Mouse (Mus musculus): Measurements from ENCODE around the gene Ethe1.

The Ethe1 gene

DNA sequence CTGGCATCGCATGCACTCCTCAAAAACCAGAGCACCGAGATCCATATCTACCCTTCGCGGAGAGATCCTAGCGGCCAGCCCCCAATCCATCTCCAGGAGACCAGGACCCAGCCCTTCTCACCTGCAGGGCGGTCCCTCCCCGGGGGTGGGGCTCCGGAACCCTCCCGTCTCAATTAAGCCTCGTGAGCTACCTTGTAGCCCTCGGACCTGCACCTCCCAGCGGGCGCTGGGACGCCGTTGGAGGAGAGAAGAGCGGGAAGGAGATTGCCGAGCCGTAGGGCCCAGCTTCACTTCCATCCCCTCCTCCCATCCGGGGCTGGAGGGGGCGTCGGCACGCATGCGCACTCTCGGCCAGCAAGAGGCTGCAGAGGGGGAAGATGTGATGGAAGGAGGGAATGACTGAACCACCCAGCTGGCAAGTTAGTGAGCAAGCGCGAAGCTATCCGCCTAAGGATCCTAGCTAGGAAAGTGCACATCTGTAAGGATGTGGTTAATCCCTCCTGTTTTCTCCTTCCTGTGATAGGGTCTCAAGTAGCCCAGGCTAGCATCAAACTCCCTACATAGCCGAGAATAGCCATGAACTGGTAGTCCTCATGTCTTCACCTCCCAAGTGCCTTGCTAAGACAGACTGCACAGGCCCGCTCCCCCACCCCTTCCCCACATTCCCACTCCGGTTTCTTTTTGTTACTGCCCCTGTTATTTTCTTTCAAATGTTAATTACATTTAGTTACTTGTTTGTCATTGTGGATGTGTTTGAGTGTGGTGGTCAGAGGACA lies at the start of gene Ethe1, which contains the start of gene Zfp575:
Gene Ethe1, plus strand, starts transcription at position 214 of the 776 bp plus-strand sequence.
Gene Zfp575, minus strand, starts transcription at position 312 of the 776 bp plus-strand sequence.
- peak; percentile 74 for DNase-seq

- no peak for DNase-seq
These were observed 49.8 kb upstream of the Ethe1 start for GRCm38 (mm10) chr7:24537591-24537990.

DNA sequence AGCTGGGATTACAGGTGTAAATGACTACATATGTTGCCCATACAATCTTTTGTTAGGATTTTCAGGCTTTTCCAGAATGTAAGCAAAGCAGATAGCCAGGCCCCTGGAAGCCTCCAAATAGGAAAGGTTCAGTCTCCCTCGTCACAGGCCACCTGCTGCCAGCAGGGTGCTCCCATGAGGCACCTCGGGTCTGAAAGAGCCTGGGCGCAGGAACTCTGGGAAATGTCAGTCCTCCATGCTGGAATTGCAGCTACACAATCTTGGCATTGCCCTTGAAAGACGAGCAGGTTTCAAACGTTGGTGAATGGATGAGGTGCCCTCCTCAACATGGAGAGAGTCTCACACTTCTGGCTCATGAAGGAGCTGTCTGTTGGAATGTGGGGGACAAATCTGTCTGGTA lies 49.2 kb upstream of the Ethe1 start:
- no peak for DNase-seq

- DNase-seq, result no peak
These were observed 48.6 kb upstream of the Ethe1 start for GRCm38 (mm10) chr7:24538701-24539100.

DNA sequence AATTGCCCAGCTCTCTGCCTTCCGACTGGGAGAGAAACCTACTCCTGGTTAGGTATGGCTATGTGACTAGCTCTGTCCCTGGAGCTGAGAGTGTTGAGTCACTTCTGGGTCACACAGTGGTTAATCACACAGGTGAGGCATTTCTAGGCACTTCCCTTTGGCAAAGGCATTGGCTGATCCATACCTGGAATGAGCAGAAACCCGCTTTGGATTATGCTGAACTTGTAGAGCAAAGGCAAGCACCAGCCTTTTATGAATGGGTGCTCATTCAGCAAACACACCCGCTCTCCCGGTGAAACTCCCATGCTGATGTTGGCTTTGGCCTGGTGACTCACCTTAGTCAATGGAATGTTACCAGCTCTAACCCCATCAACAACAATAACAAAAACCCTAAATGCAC lies 47.7 kb upstream of the Ethe1 start:
- DNase-seq, result no peak

DNA sequence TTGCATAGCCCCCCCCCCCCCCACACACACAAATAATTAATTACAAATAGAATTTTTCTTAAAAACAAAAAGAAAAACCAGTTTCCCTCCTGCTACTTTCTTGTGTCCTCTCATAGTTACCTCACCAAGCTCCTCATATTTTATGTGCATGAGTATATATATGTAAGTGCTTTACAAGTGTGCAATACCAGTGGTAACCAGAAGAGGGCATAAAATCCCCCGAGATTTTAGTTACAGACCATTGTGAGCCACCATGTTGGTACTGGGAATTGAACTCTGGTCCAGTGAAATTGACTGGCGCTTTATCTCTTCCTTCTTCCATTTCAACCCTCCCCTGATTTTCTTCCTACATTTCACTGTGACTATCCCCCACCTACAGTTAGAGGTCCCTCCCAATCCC lies 42.8 kb upstream of the Ethe1 start:
- DNase-seq, result no peak

DNA sequence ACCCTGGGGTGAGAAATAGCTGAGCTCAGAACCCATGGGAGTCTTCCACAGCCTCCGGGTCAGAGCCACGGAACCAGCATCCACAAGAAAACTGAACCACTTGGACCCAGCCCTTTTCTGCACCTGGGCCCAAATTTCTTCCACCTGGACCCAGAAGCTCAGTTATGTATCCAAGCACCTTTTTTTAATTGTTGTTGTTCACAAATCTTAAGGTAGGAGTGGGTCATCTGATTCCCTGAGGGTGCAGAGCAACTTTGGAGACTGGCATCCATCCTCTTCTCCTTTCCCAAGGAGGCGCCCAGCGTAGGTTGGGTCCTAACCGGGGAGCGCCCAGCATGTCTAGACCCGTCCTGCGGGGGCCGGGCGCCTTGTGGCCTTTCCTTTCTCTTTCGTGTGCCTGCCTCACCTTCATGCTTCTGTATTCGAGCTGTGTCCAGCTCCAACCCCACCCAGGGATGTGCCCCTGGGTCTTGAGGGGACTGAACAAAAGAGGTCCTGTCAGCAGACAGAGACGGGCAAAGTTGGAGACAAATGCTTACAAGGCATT lies 41.2 kb upstream of the Ethe1 start, which contains the start of the genes Pinlyp and Xrcc1:
Gene Pinlyp, minus strand, starts transcription at position 51 of the 547 bp plus-strand sequence.
Gene Xrcc1, plus strand, starts transcription at position 222 of the 547 bp plus-strand sequence.
- peak; percentile 21 for DNase-seq

DNA sequence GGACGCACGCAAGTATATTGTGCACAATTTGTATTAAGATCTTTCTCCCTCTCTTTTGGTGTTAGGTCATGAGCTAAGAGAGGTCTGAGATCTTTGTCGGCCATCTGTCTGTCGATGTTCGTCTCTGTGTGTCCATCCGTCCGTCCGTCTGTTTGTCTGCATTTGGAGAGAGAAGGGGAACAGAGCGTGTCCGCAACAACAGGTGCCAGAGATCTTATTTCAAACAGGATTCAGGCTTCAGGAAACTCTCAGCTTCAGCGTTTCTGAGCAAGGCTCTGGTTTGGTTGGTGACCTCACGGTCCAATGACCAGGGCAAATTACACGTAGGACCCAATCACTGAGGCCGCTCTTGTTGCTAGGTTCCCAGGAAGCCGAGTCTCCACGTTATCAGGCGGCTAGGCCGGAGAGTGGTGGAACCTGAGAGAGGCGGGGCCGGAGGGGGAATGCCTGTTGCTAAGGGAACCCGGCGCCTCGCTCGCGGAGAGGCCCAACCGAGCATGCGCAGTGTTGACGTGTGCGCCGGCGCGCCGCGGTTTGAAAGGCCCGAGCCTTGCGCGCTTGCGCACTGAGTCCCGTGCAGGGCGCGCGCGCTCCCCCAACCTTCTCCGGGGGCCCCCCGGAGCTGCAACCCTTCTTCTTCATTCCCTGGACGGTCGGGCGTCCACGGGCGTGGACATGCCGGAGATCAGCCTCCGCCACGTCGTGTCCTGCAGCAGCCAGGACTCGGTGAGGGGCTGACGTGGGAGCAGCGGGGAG lies 40.5 kb upstream of the Ethe1 start:
- peak; percentile 98 for DNase-seq

DNA sequence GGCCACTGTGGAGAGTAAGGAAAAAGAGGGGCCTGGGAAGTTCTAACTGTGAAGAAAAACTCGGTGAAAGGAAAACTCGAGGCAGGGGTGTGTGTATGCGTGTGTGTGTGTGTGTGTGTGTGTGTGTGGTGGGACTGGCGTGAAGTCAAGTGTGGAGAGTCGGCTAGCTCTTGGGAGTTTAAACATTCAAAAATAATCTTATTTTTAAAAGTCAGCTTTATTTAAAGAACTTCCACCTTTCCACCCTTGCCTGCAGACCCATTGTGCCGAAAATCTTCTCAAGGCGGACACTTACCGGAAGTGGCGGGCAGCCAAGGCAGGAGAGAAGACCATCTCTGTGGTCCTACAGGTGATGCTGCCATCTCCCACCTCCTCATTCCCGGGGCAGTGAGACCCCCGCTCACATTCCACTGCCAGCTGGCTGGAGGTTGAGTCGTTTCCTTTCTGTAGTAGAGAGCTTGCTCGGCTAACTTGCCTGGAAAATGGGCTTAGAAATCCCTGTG lies 39.8 kb upstream of the Ethe1 start:
- DNase-seq, result no peak

DNA sequence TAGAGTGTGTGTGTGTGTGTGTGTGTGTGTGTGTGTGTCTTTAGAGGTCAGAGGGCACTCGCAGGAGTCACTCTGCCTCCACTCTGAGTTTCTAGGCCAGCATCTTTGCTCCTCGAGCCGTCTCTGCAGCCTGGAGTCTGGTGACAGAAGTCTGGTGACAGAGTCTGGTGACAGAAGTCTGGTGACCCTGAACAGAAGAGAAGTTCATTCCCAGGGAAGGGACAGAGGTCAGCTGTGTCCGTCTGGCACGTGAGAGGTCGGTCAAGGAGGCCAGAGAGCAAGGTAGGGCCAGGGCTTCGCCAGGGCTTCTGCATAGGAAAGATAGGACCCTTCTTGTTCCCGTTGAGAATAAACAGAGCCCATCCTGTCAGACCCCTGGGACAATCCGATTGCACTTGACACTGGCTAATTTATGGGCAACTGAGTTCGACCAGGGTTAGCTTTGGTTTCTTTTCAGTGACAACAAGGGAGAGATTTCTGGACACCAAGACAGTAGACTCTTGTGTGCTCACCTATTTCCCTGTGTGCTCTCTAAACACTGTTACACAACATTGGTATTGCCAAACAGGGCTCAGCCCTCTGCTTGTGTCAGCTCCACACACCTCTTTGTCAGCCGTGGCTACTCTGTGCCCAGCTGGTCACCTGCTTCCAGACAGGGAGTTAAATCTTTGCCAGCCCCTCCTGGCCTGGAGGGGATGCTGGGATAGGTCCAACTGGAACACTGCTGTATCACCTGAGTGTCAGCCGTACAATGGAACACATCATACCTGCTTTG lies 35.2 kb upstream of the Ethe1 start:
- DNase-seq, result no peak

DNA sequence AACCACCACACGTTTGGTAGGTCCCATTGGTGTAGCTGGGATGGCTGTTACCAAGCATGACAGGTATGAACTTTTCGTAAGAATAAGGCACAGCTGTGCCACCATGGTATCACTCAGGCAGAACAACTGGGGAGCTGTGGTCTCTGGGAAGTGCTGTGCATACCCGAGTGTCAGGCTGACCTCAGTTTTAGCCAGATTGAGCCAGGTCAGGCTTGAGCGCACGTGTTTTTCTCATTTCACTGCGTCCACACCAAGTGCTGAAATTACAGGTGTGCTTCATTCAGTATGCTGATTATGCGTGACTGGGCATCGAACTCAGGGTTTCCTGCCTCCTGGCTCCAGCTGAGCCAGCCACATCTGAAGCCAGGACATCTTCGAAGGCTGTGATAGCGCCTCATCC lies 31.6 kb upstream of the Ethe1 start:
- no peak for DNase-seq

DNA sequence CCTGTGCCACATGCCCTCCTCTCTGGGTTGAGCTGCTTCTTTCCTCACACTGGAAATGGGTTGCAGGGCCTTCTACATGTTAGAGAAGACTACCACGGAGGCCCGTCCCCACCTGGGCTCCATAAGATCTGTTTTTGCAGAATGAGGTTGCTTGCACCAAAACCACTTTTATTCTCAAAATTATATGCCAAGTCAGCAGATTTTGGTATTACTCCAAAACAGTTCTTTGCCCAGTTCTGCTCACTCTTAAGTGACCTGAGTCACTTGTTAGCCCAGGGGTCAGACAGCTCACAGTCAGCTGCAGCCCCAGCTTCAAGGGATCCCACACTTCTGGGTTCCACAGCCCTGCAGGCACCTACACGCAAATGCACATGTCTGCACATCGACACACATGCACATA lies 25.9 kb upstream of the Ethe1 start:
- no peak for DNase-seq

GRCm38 (mm10) chr7:24563191-24563836 lies 24.0 kb upstream of the Ethe1 start:
- no peak for DNase-seq

- DNase-seq, result no peak
These were observed 23.5 kb upstream of the Ethe1 start for GRCm38 (mm10) chr7:24563837-24564206.

GRCm38 (mm10) chr7:24564607-24565265 lies 22.6 kb upstream of the Ethe1 start:
- peak; percentile 84 for DNase-seq

DNA sequence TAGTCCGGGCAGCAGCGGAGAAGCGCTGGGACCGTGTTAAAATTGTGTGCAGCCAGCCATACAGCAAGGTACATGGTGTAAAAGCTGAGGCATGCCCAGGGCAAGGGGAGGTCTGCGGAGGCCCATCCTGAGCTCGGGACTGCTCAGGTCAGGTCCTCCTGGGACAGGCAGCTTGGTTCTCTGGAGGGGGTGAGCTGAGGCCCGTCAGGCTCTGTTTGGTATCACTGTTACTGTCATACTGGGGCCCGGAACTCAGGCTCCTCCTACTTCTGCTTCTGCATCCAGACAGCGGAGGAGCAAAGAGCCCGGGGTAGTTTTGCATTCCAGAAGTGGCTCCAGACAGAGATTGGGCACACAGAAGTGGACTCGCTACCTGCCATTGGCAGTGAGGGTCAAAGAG lies 21.7 kb upstream of the Ethe1 start:
- no peak for DNase-seq

- DNase-seq, result no peak
These were observed 21.1 kb upstream of the Ethe1 start for GRCm38 (mm10) chr7:24566206-24566605.

GRCm38 (mm10) chr7:24568512-24568911 lies 18.8 kb upstream of the Ethe1 start:
- DNase-seq, result no peak

- DNase-seq, result no peak
These were observed 16.3 kb upstream of the Ethe1 start for GRCm38 (mm10) chr7:24571071-24571470.

GRCm38 (mm10) chr7:24572455-24572854 lies 14.9 kb upstream of the Ethe1 start:
- DNase-seq, result no peak

- DNase-seq, result no peak
These were observed 13.0 kb upstream of the Ethe1 start for GRCm38 (mm10) chr7:24574224-24574796.
